Mouse (Mus musculus): Measurements from ENCODE around the gene Dgka. TPM values are rescaled to one million over a fixed set of nuclear protein-coding genes. Genes with fewer than 3 reads are reported as not detected.
"Not testable (repeated sequence)": the region's sequence is repeated elsewhere in the genome, so short reads cannot be mapped to it uniquely, and the experiment has no call there.

Gene Dgka
- polyA plus RNA-seq, 1 experiment from 2014 or later: 2.9 TPM

- DNase-seq (no peak), ATAC-seq (no peak)
- H3K4me1 ChIP-seq (ENCODE audit: insufficient read depth): peaks cover 22% of the 10 kb centered on the region
- H3K27me3 ChIP-seq (ENCODE audit: insufficient read depth, low read length): peaks cover 6% of the 10 kb centered on the region; the same call in 1 of the 2 replicates
- no peak overlapping the region for H3K9ac ChIP-seq (replicated peaks)
- peaks cover 3% of the 10 kb centered on the region; the same call in 1 of the 2 replicates for H3K36me3 ChIP-seq (replicated peaks; ENCODE audit: insufficient read depth, low read length)
- H3K9me3 ChIP-seq (ENCODE audit: low read length): no peaks in the 10 kb centered on the region
- no peak overlapping the region for H3K4me2 ChIP-seq (ENCODE audit: low read depth, low read length)
- TF ChIP-seq EP300 (IDR thresholded peaks at IDR 0.05; ENCODE audit: low read depth): no peak
- no peak for TF ChIP-seq CTCF (IDR thresholded peaks at IDR 0.05; ENCODE audit: low read depth)
- no peak overlapping the region for H3K4me3 ChIP-seq (ENCODE audit: low read depth, low read length)
- 31% methylated on average over 2 of the region's 2 CpGs for WGBS (ENCODE audit: insufficient replicate concordance)
- H3K27ac ChIP-seq (ENCODE audit: low read depth): no peak overlapping the region
Observed at GRCm38 (mm10) chr10:128740296-128740695, 4.4 kb downstream of the Dgka start.

GRCm38 (mm10) chr10:128737435-128737834 lies 7.2 kb downstream of the Dgka start:
- H3K36me3 ChIP-seq (replicated peaks; ENCODE audit: insufficient read depth, low read length): peaks cover 9% of the 10 kb centered on the region; the same call in 1 of the 2 replicates
- TF ChIP-seq EP300 (IDR thresholded peaks at IDR 0.05; ENCODE audit: low read depth) (no peak), CTCF (IDR thresholded peaks at IDR 0.05; ENCODE audit: low read depth) (no peak)
- no peak overlapping the region for H3K9ac ChIP-seq (replicated peaks)
- no peak overlapping the region for H3K4me3 ChIP-seq (ENCODE audit: low read depth, low read length)
- 19% methylated on average over 14 of the region's 15 CpGs for WGBS (ENCODE audit: insufficient replicate concordance)
- peak overlapping the region; percentile 46 for H3K4me2 ChIP-seq (ENCODE audit: low read depth, low read length)
- peaks cover 6% of the 10 kb centered on the region; the same call in 1 of the 2 replicates for H3K4me1 ChIP-seq (ENCODE audit: insufficient read depth)
- H3K9me3 ChIP-seq (ENCODE audit: low read length): 0 out of 2 replicates have a peak, but pooled peaks cover 2% of the 10 kb centered on the region
- no peaks in the 10 kb centered on the region for H3K27me3 ChIP-seq (ENCODE audit: insufficient read depth, low read length)
- ATAC-seq (peak; percentile 38; the same call in 1 of the 2 replicates), DNase-seq (peak; percentile 26)
- no peak overlapping the region for H3K27ac ChIP-seq (ENCODE audit: low read depth)

GRCm38 (mm10) chr10:128731992-128732391 lies 12.7 kb downstream of the Dgka start:
- H3K36me3 ChIP-seq (replicated peaks; ENCODE audit: insufficient read depth, low read length): peaks cover 13% of the 10 kb centered on the region; the same call in 1 of the 2 replicates
- H3K4me3 ChIP-seq (ENCODE audit: low read depth, low read length): no peak overlapping the region
- H3K4me1 ChIP-seq (ENCODE audit: insufficient read depth): no peaks in the 10 kb centered on the region
- H3K4me2 ChIP-seq (ENCODE audit: low read depth, low read length): no peak overlapping the region
- H3K9ac ChIP-seq (replicated peaks): no peak overlapping the region
- TF ChIP-seq EP300 (IDR thresholded peaks at IDR 0.05; ENCODE audit: low read depth) (no peak), CTCF (IDR thresholded peaks at IDR 0.05; ENCODE audit: low read depth) (no peak)
- H3K27me3 ChIP-seq (ENCODE audit: insufficient read depth, low read length): no peaks in the 10 kb centered on the region
- ATAC-seq: no peak
- H3K9me3 ChIP-seq (ENCODE audit: low read length): 0 out of 2 replicates have a peak, but pooled peaks cover 2% of the 10 kb centered on the region
- DNase-seq: no peak
- H3K27ac ChIP-seq (ENCODE audit: low read depth): no peak overlapping the region

GRCm38 (mm10) chr10:128731002-128731433 lies 13.6 kb downstream of the Dgka start:
- Histone ChIP-seq H3K4me3 (ENCODE audit: low read depth, low read length) (no peak overlapping the region), H3K27me3 (ENCODE audit: insufficient read depth, low read length) (no peaks in the 10 kb centered on the region), H3K36me3 (replicated peaks; ENCODE audit: insufficient read depth, low read length) (peaks cover 10% of the 10 kb centered on the region; the same call in 1 of the 2 replicates), H3K27ac (ENCODE audit: low read depth) (no peak overlapping the region), H3K9me3 (ENCODE audit: low read length) (0 out of 2 replicates have a peak, but pooled peaks cover 2% of the 10 kb centered on the region), H3K9ac (replicated peaks) (no peak overlapping the region), H3K4me1 (ENCODE audit: insufficient read depth) (no peaks in the 10 kb centered on the region), H3K4me2 (ENCODE audit: low read depth, low read length) (no peak overlapping the region)
- ATAC-seq (peak; percentile 60; the same call in 1 of the 2 replicates), DNase-seq (peak; percentile 77)
- TF ChIP-seq CTCF (IDR thresholded peaks at IDR 0.05; ENCODE audit: low read depth) (peak; percentile 85), EP300 (IDR thresholded peaks at IDR 0.05; ENCODE audit: low read depth) (no peak)
- 24% methylated on average over 10 of the region's 10 CpGs for WGBS (ENCODE audit: insufficient replicate concordance)

- H3K4me1 ChIP-seq (ENCODE audit: insufficient read depth): no peaks in the 10 kb centered on the region
- TF ChIP-seq CTCF (IDR thresholded peaks at IDR 0.05; ENCODE audit: low read depth) (no peak), EP300 (IDR thresholded peaks at IDR 0.05; ENCODE audit: low read depth) (no peak)
- H3K9ac ChIP-seq (replicated peaks): no peak overlapping the region
- H3K36me3 ChIP-seq (replicated peaks; ENCODE audit: insufficient read depth, low read length): peaks cover 5% of the 10 kb centered on the region; the same call in 1 of the 2 replicates
- no peak overlapping the region for H3K4me2 ChIP-seq (ENCODE audit: low read depth, low read length)
- DNase-seq: no peak
- ATAC-seq: no peak
- no peak overlapping the region for H3K27ac ChIP-seq (ENCODE audit: low read depth)
- H3K4me3 ChIP-seq (ENCODE audit: low read depth, low read length): no peak overlapping the region
- 0 out of 2 replicates have a peak, but pooled peaks cover 2% of the 10 kb centered on the region for H3K9me3 ChIP-seq (ENCODE audit: low read length)
- 75% methylated on average over 5 of the region's 5 CpGs for WGBS (ENCODE audit: insufficient replicate concordance)
- H3K27me3 ChIP-seq (ENCODE audit: insufficient read depth, low read length): no peaks in the 10 kb centered on the region
Observed at GRCm38 (mm10) chr10:128728059-128728458, 16.6 kb downstream of the Dgka start.

GRCm38 (mm10) chr10:128725466-128725865 lies 19.2 kb downstream of the Dgka start:
- not testable (repeated sequence) for ATAC-seq
- WGBS (ENCODE audit: insufficient replicate concordance): 61% methylated on average over 3 of the region's 4 CpGs

More at GRCm38 (mm10) chr10:128725466-128725865, 19.2 kb downstream of the Dgka start:
- H3K4me3 ChIP-seq (ENCODE audit: low read depth, low read length); H3K27ac ChIP-seq (ENCODE audit: low read depth); H3K4me1 ChIP-seq (ENCODE audit: insufficient read depth); H3K36me3 ChIP-seq (replicated peaks; ENCODE audit: insufficient read depth, low read length); H3K4me2 ChIP-seq (ENCODE audit: low read depth, low read length); H3K27me3 ChIP-seq (ENCODE audit: insufficient read depth, low read length); H3K9ac ChIP-seq (replicated peaks); H3K9me3 ChIP-seq (ENCODE audit: low read length); DNase-seq: not testable (repeated sequence)

Measured in liver, postnatal 0 days (tissue).